Mouse (Mus musculus) right cerebral cortex, adult 2 months (tissue): ENCODE measurements around the gene Glt28d2.
A peak's percentile ranks its signal among the peaks of the same experiment; 100 is the strongest.

ENCODE experiments used
- DNase-seq, 2 experiments: peaks; one replicate each; pipeline ENCODE4 v3.0.0; 2021 to 2022; ENCODE audit warnings: low spot score in 2 of 2

Glt28d2 gene

DNA sequence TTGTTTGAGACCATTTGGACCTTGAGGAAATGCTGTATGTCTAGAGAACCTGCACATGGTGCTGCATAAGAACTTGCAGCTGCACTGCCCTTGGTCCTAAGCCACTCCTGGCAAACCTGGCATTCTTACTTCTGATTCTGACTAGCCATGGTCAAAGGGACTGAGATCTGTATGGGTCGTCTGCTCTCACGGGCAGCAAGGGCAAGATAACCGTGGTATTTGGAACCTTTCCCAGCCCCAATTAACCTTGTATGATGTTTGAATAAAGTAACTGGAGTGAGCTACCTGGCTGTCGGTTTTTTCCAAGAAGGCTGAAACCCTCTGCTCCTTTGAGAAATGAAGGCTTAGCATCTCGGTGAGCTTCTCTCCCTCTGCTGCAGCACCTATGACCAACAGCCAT, 8.4 kb downstream of the Glt28d2 start:
- no peak for DNase-seq

DNA sequence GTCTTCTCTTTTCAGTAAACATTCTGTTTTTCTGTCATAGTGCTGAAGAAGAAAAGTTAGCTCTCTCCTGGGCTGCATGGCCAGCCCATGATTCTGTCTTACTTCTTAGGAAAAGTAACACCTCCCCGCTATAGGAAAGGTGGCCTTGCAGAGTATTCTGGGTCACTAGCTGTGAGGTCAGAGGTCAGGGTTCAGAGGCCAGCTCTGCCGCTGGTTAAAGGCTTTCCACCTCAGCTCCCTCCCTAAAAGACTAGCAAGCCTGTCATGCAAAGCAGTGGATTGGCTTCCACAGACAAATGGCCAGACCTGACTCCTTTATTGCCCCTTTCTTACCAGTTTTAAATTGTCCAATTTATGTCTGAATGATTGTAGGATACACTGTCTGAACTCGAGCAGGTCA, 23.3 kb downstream of the Glt28d2 start:
- DNase-seq = no peak

DNA sequence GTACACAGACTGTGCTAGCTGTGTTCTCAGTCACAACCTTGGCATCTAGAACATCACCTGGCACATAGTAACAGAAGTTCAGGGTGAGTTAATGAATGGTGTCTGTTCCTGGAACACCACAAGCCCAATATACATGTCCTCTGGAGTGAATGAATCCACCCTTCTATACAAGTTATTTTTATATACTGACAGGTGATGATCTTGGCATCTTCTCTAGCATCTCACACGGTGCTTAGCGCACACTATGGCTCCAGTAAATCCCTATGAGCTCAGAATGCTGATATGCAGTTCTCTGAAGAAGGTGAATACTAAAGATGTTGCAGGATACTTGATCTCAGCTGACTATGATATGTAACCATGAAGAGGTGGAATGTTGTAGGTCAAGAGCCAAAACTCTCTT, 24.4 kb downstream of the Glt28d2 start:
- no peak for DNase-seq

DNA sequence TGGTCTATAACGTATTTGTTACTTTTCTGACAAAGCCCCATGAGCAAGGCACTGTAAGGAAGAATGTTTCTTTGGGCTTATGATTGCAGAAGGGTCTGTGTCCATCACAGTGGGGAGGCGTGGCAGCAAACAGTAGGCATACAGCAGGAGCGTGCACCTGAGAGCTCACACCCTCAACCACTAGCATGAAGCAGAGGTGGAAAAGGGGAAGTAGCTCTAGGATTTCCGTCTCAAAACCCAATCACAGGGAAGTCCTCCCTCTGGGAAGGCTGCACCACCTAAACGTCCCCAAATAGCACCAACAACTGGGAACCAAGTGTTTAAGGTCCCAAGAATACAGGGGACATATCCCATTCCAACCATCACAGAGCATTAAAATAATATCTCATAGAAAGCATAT, 26.3 kb downstream of the Glt28d2 start:
- no peak for DNase-seq

DNA sequence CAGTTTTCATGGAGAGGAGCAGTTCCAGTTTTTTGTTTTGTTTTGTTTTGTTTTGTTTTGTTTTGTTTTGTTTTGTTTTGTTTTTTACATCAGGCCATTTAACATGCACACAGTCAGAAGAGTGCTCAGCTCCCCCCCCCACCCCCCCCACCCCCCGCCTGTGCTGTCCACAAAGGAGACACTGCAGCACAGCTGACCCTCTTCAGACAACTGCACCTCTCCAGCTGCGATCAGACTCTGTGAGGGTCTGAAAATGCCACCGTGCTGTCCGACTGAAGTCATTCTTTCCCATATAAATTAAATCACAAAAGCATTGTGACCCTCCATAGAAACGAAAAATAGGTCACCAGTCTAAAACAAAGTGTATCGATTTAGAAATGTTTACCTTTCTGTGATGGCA, 28.0 kb downstream of the Glt28d2 start:
- no peak for DNase-seq

DNA sequence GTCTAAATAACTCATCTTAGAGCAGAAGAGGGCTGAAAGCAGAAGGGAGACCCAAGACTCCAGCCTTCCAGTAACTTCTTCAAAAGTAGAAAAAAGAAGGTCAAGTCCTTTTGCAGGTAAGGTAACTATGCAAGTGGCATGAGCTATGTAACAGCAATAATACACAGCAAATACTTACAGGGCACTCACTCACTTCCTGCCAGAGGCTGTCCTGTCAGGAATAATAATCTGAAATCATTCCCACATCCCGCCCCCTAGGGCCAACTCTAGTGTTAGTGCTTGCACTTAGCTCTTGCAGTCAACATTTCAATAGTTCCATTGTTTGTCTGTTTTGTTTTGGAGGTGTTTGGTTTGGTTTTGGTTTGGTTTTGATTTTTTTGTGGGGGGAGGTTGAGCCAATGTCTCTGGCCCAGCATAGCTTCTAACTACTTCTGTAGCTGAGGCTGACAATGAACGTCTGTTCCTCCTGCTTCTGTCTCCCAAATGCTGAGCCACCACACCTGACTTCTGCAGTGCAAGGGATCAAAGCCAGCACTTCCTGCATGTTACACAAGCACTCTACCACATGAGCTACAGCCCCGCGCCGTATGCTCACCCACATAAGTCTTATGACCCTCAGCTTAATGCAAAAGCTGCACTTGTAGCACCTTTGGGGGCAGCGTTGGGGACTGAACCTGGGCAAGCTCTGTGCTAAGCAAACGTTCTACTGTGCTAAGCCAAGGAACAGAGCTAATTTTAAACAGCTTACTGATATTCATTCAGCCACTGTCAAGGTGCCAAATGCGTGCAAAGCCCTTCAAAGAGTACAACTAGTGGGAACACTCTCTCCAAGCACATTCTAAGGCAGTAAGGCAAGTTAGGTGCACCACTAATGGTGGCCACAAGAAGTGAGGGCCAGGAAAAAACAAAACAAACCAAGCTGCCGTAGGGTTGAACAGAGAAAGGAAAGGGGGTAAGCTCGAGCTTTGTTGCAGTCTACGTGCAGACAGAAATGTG, 28.9 kb downstream of the Glt28d2 start:
- peak in 1 of 2 experiments; percentile 10 for DNase-seq

DNA sequence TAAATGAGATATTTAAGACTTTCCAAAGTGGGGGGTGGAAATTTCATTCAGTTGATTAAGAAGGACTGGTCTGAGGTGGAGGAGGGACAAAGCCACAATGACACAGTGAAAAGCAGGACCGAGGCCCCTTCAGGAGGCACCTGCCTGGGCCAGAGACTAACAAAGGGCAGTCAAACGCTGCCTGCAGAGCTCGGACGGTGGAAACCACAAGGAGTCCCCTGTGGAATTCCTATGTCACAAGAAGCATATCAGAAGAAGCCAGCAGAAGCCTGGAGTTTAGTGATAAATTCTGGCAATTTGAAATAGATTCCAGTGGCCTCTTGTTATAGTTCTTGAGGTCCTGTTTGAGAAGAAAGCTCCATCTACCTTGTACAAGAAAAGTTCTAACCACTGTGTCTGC, 30.2 kb downstream of the Glt28d2 start:
- no peak for DNase-seq

DNA sequence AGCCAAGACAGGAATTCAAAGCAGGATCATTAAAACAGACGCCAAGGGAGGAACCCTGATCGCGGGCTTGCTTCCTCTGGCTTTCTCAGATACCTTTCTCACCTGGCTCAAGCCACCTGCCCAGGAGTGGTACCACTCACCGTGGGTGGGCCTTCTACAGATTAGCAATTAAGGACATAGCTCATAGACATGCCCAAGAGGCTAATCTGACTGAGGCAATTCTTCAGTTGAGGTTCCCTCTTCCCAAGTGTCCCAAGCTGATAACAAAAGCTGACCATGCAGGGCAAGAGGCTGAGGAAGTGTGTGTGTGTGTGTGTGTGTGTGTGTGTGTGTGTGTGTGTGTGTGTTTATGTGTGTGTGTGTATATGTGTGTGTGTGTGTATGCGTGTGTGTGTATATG, 31.4 kb downstream of the Glt28d2 start:
- DNase-seq = no peak

DNA sequence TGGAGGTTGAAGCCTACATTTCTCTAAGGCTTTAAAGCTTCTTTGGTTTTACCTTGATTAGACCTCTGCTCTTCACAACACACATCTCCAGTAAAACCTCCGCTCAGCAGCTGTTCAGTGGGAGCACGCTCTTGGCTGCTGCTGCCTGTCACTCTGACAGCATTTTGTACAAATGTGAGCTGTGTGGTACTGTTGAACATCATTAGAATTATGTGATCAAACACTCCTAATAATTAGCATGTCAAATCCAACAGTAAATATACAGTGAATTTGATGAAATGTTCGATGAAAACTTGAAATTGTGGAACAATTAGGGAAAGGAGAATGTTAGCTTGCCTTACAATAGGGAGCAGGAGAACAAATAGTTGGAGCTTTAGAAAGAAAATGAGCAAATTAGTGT, 32.3 kb downstream of the Glt28d2 start:
- no peak for DNase-seq

DNA sequence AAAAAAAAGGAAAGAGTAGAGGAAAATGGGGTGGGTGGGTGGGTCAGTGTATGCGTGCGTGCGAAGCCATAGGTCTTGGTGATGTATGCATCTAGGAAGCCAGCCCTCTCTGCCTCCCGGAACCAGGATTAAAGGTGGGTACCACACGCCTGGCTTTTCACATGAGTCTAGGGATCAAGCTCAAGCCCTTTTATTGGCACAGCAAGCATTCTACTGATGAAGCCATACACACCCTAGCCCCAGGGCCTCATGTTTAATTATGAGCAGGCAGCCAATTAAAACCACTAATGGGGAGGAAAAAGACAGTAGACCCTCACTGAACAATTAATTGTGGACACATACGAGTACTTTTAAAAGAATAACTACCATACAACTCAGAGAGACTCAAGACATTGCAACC, 33.2 kb downstream of the Glt28d2 start:
- no peak for DNase-seq

DNA sequence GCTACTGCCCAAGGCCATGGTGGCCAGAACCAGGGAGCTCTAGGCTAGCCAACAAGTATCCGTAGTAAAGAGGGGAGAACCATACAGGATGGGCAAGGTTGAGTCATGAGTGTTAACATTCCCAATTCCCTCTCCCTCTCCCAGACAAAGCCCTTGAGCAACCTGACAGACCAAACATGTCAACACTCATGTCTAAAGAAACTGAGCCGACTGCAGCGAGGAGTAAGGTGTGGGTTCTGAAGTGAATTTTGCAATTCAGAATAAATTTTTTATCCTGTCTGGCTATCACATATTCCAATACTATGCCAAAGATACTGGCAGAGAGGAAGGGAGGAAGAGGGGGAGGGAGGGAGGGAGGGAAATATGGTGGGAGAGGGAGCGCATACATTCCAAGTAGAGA, 33.6 kb downstream of the Glt28d2 start:
- no peak for DNase-seq

DNA sequence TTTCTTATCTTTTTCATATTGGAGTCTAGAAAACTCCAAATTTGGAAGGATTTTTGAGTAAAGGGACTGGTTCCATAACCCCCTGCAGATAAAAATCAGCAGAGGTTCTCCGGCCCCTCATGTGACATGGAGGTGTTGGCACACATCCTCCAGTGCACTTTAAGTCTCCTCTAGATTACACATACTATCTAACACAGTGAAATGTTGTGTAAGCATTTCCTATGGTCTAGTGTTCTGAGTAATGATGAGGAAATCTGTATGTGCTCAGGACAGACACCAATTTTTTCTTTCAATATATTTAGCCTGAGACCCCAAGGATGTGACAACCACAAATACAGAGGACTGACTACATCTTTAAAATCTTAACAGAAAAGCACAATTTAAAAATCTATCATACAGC, 37.2 kb downstream of the Glt28d2 start:
- DNase-seq = no peak

DNA sequence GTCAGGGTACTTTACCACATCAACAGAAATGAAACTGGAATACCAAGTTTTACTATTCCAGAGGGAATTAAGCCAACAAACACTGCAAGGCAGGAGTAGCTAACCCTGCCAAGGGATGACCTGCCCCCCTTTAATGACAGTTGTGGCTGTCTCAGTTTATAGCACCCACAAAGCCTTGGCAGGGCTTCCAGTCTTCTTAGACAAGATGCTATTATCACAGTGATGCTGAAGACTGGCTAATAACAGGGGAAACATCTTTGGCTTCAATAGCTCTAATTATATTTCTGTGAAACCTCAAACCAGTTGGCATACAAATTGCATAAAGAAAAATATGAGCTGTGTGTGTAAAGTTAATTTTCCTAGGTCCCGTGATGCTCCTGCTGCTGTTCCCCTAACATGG, 41.0 kb downstream of the Glt28d2 start:
- no peak for DNase-seq

DNA sequence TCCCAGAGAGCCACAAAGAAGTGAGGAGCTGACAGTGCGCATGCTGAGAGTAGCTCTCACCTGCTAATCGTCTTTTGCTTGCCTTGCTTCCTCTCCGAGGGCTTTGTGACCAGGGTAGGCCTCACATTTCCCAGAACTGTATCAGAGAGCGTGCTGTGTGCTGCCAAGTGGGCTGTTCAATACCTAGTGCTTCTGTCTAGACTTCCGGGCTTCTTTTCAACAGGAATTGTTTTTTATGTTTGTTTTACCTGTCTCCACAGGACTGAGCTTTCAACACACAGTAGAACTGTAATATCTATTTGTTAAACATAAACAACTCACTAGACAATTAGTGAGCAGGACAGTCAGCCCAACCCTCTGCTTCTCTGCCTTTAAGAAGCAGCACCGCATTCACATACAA, 42.0 kb downstream of the Glt28d2 start:
- no peak for DNase-seq

DNA sequence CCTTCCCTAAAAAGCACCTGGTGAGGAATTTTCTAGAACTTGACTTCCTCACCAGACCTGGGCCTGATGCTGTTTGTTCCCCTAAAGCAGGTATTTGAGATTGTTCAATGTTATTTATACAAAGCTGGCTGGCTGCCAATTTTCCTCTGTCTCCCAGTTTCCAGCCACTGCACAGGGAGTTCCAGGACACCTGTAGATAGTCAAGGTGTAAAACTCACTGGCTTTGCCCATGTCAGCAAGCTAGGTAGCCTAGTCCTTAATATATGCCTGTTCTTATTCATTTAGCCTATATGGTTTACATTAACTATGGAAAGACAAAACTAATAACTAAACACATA, 44.5 kb downstream of the Glt28d2 start:
- no peak for DNase-seq

DNA sequence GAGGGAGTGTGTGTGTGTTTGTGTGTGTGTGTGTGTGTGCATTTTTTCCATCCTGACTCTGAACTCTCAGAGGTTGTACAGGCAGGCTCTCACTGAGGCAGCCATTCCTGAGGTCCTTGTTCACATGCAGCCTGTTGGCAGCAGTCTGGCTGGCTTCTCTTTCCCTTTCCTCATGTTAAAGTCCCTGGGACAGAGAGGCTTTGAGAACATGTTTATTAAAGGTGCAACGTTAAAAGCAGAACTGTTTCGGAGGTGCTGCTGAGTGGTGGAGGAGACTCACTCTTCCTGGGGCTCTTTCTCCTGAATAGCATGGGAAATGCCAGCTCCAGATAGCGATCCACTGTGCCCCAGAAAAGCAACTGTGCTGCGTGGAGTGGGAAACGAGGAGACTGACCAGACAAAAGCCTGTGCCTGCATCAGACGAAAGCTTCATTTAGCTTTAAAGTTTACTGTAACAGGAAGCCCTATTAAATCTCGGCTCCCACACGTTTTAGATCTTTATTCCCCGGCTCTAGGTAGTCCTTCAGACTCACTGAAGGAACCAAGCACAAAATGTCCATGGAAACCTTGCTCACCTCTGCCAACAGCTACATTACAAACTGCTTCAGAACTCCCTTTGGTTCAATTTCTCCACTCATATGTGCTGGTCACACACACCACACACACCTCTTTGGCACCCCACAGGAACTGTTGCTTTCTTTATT, 45.0 kb downstream of the Glt28d2 start:
- DNase-seq = peak in 1 of 2 experiments; percentile 8

DNA sequence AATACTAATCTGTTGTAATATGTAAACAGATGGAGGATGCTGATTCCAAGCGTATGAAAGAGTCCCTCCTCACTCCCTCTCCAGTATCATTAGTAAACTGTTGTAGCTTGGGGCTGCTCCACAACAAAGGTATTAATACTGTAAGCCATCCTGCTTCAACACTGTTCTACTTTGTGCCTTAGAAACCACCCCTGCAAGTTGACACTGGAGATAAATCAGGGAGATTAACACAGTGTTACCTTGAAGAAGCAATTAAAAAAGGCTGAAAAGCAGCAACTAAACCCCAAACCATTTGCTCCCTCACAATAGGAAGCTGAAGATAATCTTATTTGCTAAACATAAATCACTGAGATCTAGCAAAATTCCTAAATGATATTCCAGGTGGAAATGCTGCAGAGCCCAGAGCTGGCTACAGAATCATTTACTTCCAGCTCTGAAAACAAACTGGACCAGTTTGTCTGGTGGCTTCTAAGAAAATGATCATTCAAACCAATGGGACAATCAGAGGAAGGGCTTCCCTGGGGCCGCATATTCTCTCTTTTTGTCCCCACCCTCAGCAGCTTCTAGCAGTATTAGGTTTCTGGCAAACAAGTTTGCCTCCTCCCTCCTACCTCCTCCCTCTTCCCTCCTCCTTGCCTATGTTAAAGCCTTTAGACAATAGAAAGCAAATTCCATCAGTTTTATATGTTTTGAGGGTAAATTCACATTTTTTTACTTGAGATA, 45.7 kb downstream of the Glt28d2 start:
- no peak for DNase-seq

DNA sequence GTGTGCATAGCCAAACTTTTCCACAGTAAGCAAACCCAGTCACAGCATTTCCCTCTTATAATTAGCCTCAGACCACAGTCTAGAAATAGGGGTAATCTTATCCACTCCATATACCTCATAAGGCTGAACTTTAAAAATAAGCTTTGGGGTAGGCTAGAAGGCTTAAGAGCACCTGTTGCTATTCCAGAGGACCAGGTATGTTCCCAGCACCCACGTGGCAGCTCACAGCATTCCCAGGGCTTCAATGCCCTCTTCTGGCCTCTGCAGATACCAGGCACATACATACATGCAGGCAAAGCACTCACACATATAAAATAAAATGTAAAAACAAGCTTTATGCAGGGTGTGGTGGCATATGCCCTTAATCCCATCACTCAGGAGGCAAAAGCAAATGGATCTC, 53.7 kb downstream of the Glt28d2 start:
- DNase-seq = no peak

DNA sequence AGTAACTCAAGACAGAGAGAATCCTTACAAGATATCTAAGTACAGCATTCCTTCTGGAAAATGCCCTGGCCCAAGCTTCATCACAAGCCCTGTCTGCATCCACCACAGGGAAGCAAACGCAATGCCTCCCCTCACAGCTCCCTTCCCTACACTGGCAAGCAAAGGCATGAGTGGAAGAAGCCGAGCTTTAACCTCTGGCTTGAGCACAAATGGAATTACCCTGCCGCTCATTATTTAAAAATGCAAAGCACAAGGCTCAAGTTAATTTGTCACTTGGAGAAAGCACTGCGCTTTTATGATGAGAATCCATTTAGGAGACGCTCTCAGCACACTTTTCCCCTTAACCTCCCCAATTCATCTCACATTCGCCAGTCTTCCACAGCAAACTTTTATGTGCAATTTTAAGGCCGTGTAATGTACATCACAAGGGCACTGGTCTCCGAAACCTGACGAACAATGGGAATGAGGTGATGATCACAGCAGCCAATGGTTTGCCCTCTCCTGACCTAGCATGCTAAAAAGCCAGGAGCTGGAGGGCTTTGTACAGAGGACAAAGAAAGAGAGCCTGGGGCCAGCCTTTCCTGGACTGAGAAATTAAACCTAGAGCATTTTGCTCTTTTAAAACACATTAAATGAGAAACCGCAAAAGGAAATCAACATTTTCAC, 54.7 kb downstream of the Glt28d2 start:
- DNase-seq = no peak

DNA sequence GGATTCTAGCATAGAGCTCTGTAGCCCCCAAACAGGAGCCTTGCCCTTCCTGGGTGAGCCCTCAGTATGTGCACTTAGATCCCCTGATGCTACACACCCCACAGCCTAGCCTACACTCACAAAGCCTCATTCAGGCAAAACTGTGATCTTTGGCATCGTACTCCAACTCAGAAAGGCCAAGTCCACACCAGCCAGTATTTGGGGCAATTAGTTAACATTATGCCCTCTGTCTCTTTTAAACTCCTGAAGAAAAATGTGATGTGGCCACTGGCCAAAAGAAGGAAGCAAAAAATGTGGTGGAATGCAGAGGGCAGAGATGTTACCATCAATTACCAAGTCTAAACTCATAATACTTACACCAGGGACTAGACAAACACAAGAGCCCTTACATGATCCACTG, 55.5 kb downstream of the Glt28d2 start:
- no peak for DNase-seq

DNA sequence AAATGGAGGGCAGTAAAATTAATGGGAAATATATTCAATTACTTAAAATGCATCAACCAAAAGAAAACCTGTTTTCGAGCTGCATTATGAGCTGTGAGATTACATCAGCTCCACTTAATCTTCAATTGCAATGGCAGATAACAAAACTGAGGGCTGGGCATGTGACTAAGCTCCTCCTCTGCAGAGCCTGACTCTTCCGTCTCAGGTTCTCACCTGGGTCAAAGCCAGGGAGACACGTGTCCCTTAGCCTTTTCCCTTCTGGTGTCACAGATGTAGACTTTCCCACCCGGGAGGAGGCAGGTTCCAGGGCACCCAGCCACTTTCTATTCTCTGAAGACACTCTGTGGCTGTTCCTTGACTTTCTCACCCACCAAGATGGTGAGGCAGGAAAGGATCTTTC, 58.3 kb downstream of the Glt28d2 start:
- no peak for DNase-seq

DNA sequence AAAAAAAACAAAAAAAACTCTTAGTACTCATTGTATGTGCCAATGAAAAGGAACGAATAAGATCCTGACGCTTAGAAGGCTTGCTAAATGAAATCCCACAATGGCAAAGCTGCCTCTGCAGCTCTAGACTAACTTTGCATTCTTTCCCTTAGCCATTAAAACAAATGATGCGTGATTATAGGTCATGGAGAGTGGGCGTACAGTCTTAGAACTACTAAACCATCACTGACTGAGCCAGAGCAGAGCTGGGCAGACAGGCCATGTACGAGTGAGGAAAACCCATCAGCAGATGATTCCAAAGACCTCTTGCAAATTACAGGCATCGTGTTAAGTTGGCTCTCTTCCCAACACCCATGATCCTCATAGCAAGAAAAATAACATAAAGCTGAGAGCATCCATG, 59.5 kb downstream of the Glt28d2 start:
- no peak for DNase-seq
